In the genomic region with DNA sequence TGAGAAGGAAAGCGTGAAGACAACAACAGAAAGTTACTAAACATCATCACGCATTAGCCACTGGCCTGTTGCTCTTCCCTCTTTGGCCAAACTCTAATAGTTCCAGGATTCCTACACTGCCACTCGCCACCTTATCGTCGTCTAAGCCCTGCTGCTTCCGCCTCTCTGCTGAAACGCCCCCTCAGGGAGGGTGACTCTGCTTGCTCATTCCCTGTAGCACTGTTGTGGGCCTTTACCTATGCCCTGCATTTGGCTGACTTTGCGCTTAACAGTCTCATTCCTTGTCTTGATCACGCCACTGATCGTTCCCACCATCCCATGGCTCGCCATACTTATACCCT, we compare ENCODE assay signal across 8 mouse cellular contexts. TPM values are rescaled to one million over a fixed set of nuclear protein-coding genes. Genes with fewer than 3 reads are reported as not detected.
DNase-seq lines count a peak whose midpoint lies in the region; ATAC-seq and TF ChIP-seq lines count a peak whose summit lies in the region.

No protein-coding gene starts in this region.

- peak overlapping the region; percentile 99 for H3K27ac ChIP-seq in heart, embryonic 12.5 days (ENCODE audit: poor library complexity, severe bottlenecking)
- H3K27ac ChIP-seq in liver, embryonic 14.5 days, result no peak overlapping the region

- no peak for DNase-seq in heart, adult 9 months (ENCODE audit: low spot score in 2 of 2)
- peak; percentile 7 for DNase-seq in retina, embryonic 14.5 days (ENCODE audit: low spot score)
- DNase-seq in retina, postnatal 1 day, result no peak
- no peak for DNase-seq in liver, embryonic 14.5 days (ENCODE audit: low read depth in 3 of 3, low spot score in 3 of 3)
- DNase-seq in cerebellum, postnatal 10 days, result no peak
- DNase-seq in left cerebral cortex, adult 11 months (ENCODE audit: low spot score), result no peak
- DNase-seq in lung, adult 18-20 months, result no peak

- no peak for ATAC-seq in heart, embryonic 12.5 days (ENCODE audit: insufficient number of reproducible peaks, low FRiP score)
- ATAC-seq in liver, embryonic 14.5 days (ENCODE audit: insufficient read depth), result no peak

- no peak for TF ChIP-seq EP300 in liver, embryonic 14.5 days (IDR thresholded peaks at IDR 0.05; ENCODE audit: low read depth)

- peaks cover 47% of the 10 kb centered on the region for H3K4me1 ChIP-seq in heart, embryonic 12.5 days (replicated peaks)
- H3K4me1 ChIP-seq in liver, embryonic 14.5 days (replicated peaks; ENCODE audit: control insufficient read depth in 2 of 2, insufficient read depth in 2 of 2, low read length in 1 of 2), result peaks cover 0 to 18% of the 10 kb centered on the region in 2 experiments; a peak in 2 of 4 replicates

- WGBS in heart, embryonic 12.5 days, result 40% methylated on average over 11 of the region's 11 CpGs
- 56% methylated on average over 11 of the region's 11 CpGs for whole genome bisulfite sequencing in liver, embryonic 14.5 days (ENCODE audit: insufficient replicate concordance)

- H3K27me3 ChIP-seq in heart, embryonic 12.5 days (replicated peaks), result no peaks in the 10 kb centered on the region
- H3K27me3 ChIP-seq in liver, embryonic 14.5 days (ENCODE audit: control insufficient read depth, insufficient read depth, low read length), result no peaks in the 10 kb centered on the region

- H3K4me2 ChIP-seq in heart, embryonic 12.5 days, result peak overlapping the region; percentile 71
- H3K4me2 ChIP-seq in liver, embryonic 14.5 days (ENCODE audit: low read depth), result peak overlapping the region; percentile 69

- H3K36me3 ChIP-seq in heart, embryonic 12.5 days, result peaks cover 19% of the 10 kb centered on the region
- H3K36me3 ChIP-seq in liver, embryonic 14.5 days (replicated peaks; ENCODE audit: control insufficient read depth, insufficient read depth, low read depth), result no peaks in the 10 kb centered on the region

- no peaks in the 10 kb centered on the region for H3K9me3 ChIP-seq in heart, embryonic 12.5 days (replicated peaks)
- no peaks in the 10 kb centered on the region for H3K9me3 ChIP-seq in liver, embryonic 14.5 days (ENCODE audit: control insufficient read depth, low read length)

- no peak for TF ChIP-seq CTCF in liver, embryonic 14.5 days (IDR thresholded peaks at IDR 0.05; ENCODE audit: low read depth)

- peak overlapping the region; percentile 93 for H3K9ac ChIP-seq in heart, embryonic 12.5 days
- H3K9ac ChIP-seq in liver, embryonic 14.5 days (replicated peaks), result no peak overlapping the region

- peak overlapping the region; percentile 83 for H3K4me3 ChIP-seq in heart, embryonic 12.5 days
- peak overlapping the region; percentile 6 to 67; a peak in 2 of 4 replicates for H3K4me3 ChIP-seq in liver, embryonic 14.5 days (ENCODE audit: insufficient read depth in 1 of 2, low read depth in 2 of 2, low read length in 2 of 2)

RNA-seq across cellular contexts. Expression of a gene that starts 1.6 kb away (rescaled TPM):
- 42.6 and 43.0 TPM in 2 replicates for polyA plus RNA-seq in heart, embryonic 12.5 days (2016; fragmentation: Nextera tagmentation; extraction: Ambion mirVana)
- 2.3 and 4.6 TPM in 2 replicates for polyA plus RNA-seq in liver, embryonic 14.5 days (2012; rRNA removed)
- 24.8 and 26.1 TPM in 2 replicates for polyA plus RNA-seq in liver, embryonic 14.5 days (2014; fragmentation: Nextera tagmentation; extraction: Ambion mirVana)

RNA-seq across cellular contexts. Expression of a gene that starts 2.0 kb away (rescaled TPM):
- 247 and 258 TPM in 2 replicates for polyA plus RNA-seq in heart, embryonic 12.5 days (2016; fragmentation: Nextera tagmentation; extraction: Ambion mirVana)
- polyA plus RNA-seq in liver, embryonic 14.5 days (2012; rRNA removed), result 23.7 and 26.1 TPM in 2 replicates
- 53.2 and 54.0 TPM in 2 replicates for polyA plus RNA-seq in liver, embryonic 14.5 days (2014; fragmentation: Nextera tagmentation; extraction: Ambion mirVana)
